ENCODE assay signal across 10 mouse cellular contexts in the genomic region with DNA sequence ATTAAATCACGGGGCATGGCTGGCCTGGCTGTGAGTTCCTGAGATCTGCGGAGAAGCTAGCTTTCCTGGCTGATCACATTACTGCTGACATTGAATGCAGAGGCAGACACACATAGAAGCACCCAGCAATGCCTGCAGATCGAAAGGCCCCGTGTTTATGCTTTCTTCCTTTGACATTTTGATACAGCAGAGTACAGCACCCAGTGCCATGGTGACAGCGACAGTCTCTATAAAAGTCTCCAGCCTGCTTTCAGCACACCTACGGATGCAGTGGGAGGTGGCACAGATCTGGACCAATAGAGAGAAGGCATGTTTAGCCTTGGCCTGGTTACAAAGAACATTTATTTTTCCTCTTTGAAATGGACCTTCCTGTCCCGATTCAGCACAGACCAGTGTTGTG.
DNase-seq lines count a peak whose midpoint lies in the region; ATAC-seq and TF ChIP-seq lines count a peak whose summit lies in the region.
"Had no signal": no experiment of that assay in that cellular context is flagged by ENCODE, and none has a peak within 500 bp of the region (broad histone marks: within the 10 kb centered on the region; RNA-seq: fewer than 3 reads in every experiment).

No protein-coding gene starts in this region.

- no peak for DNase-seq in heart, postnatal 25 days (ENCODE audit: low spot score)
- peak; percentile 48 to 57 for DNase-seq in adrenal gland, postnatal 36 days
- peak; percentile 53 to 71 for DNase-seq in frontal cortex, postnatal 14 days (ENCODE audit: low spot score in 2 of 2)
- DNase-seq in layer of hippocampus, postnatal 36 days = peak; percentile 60 to 65
- peak; percentile 61 for DNase-seq in midbrain, postnatal 0 days (ENCODE audit: low spot score)
- no peak for DNase-seq in urinary bladder, postnatal 36 days (ENCODE audit: low spot score in 2 of 2)
- no peak for DNase-seq in urinary bladder, postnatal 4 days (ENCODE audit: low spot score in 2 of 2)

- H3K4me1 ChIP-seq in heart, embryonic 13.5 days = peaks cover 18% of the 10 kb centered on the region
- H3K4me1 ChIP-seq in midbrain, postnatal 0 days (ENCODE audit: insufficient read depth, low read length) = peaks cover 3% of the 10 kb centered on the region; the same call in 1 of the 2 replicates

- H3K27ac ChIP-seq in heart, embryonic 13.5 days (replicated peaks) = peak overlapping the region; percentile 41
- H3K27ac ChIP-seq in midbrain, postnatal 0 days (ENCODE audit: low read depth, low read length) = peak overlapping the region; percentile 79
- H3K27ac ChIP-seq: embryonic facial prominence, embryonic 15.5 days had no signal

- no peak for ATAC-seq in heart, embryonic 13.5 days (ENCODE audit: extremely low read depth, insufficient number of reproducible peaks, low FRiP score, low TSS enrichment)
- peak; percentile 74 for ATAC-seq in midbrain, postnatal 0 days (ENCODE audit: low FRiP score)

- H3K4me3 ChIP-seq in heart, embryonic 13.5 days = no peak overlapping the region
- no peak overlapping the region for H3K4me3 ChIP-seq in midbrain, postnatal 0 days (ENCODE audit: low read depth, low read length)
- H3K4me3 ChIP-seq: embryonic facial prominence, embryonic 15.5 days had no signal

- H3K4me2 ChIP-seq in heart, embryonic 13.5 days = no peak overlapping the region
- H3K4me2 ChIP-seq in midbrain, postnatal 0 days (ENCODE audit: low read depth, low read length, poor library complexity, severe bottlenecking) = no peak overlapping the region
- H3K4me2 ChIP-seq: embryonic facial prominence, embryonic 15.5 days had no signal

- H3K9ac ChIP-seq in heart, embryonic 13.5 days = peak overlapping the region; percentile 50; the same call in 1 of the 2 replicates
- H3K9ac ChIP-seq in midbrain, postnatal 0 days (replicated peaks; ENCODE audit: low read length, poor library complexity, severe bottlenecking) = no peak overlapping the region
- H3K9ac ChIP-seq: embryonic facial prominence, embryonic 15.5 days had no signal

- WGBS in heart, embryonic 13.5 days = 57% methylated on average over 7 of the region's 7 CpGs
- WGBS in midbrain, postnatal 0 days = 21% methylated on average over 7 of the region's 7 CpGs

- no peaks in the 10 kb centered on the region for H3K36me3 ChIP-seq in heart, embryonic 13.5 days
- H3K36me3 ChIP-seq in midbrain, postnatal 0 days (ENCODE audit: insufficient read depth, low read length) = no peaks in the 10 kb centered on the region
- H3K36me3 ChIP-seq: embryonic facial prominence, embryonic 15.5 days; G1E had no signal

- no peak for TF ChIP-seq CTCF in midbrain, postnatal 0 days (IDR thresholded peaks at IDR 0.05)

- no peaks in the 10 kb centered on the region for H3K27me3 ChIP-seq in heart, embryonic 13.5 days (replicated peaks)
- H3K27me3 ChIP-seq in midbrain, postnatal 0 days (ENCODE audit: insufficient read depth, low read length) = no peaks in the 10 kb centered on the region
- H3K27me3 ChIP-seq: embryonic facial prominence, embryonic 15.5 days had no signal

- intact Hi-C loops in heart, postnatal 25 days (cut with DNase I) = no loop called here

- 0 out of 2 replicates have a peak, but pooled peaks cover 3% of the 10 kb centered on the region for H3K9me3 ChIP-seq in heart, embryonic 13.5 days
- H3K9me3 ChIP-seq in midbrain, postnatal 0 days (ENCODE audit: low read length) = no peaks in the 10 kb centered on the region
- H3K9me3 ChIP-seq: embryonic facial prominence, embryonic 15.5 days had no signal

Comparison
In these comparisons a context has a peak if more than half of its experiments do, and no peak if none do; other contexts are left out.
1. DNase-seq: peak in adrenal gland, postnatal 36 days (2 of 2), frontal cortex, postnatal 14 days (2 of 2), layer of hippocampus, postnatal 36 days (2 of 2) and midbrain, postnatal 0 days (single experiment); none in heart, postnatal 25 days (single experiment), urinary bladder, postnatal 36 days (0 of 2) and urinary bladder, postnatal 4 days (0 of 2).